Mouse (Mus musculus) stomach, postnatal 0 days (tissue): ENCODE measurements around the gene Zmynd10.

Experiments
- CTCF ChIP-seq: IDR thresholded peaks from 2 replicates; pipeline ENCODE4 v1.5.1; 2016; ENCODE audit warnings: antibody characterized with exemption, low read depth, mild to moderate bottlenecking, moderate library complexity
- EP300 ChIP-seq: optimal IDR thresholded peaks from 2 replicates; pipeline ENCODE3; 2016; ENCODE audit warnings: antibody characterized with exemption

DNA sequence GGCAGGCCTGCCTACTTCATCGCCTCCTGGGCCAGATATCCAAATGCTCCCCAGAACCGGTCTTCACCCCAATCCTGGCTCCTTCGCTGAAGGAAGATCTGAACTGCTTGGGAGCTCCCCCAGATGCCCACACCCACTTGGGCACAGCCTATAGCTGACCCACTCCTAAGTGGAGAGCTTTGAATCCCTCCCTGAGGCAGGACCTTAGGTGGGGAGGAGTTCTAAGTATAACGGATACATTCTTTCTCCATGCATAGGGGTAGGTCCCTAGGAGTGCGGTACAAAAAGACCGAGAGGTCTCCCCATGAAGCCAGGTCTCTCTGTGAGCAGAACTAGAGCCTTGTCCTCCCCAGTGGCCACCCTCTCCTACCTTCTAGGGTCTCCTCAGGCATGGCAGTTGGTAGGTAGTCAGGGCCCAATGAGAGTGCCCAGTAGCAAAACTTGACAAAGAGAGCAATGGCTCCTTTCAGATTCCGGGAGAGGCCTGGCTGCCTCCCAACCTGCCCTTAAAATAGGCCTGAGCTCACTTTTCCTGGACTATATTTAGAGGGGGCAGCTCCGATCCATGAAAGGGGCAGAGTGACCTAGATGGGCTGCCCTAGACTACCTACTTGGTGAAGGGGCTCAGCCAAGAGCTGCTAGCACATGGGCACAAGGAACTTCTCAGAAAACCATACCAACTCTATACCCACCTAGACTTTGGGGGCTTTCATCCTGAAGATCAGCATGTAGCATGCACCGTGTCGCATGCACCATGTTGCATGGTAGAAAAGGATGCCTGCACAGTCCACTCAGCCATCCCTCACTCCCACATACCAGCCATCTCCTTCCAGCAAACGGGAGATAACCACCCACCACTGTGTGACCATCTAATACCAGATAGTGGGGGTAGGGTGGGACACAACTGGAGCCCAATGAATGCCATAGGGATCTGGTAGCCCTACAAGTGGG, 49.8 kb downstream of the Zmynd10 start:
- TF ChIP-seq CTCF (no peak), EP300 (no peak)
